Mouse (Mus musculus) stomach, postnatal 0 days (tissue): ENCODE results near the gene Gtf2ird1. TPM values are rescaled to one million over a fixed set of nuclear protein-coding genes. Genes with fewer than 3 reads are reported as not detected.

Source experiments
- ATAC-seq: fragments of 200-750 bp; cut with Nextera tagmentation; 2 replicates; pipeline ENCODE4 v1.8.0; 2017; ENCODE audit not compliant: low FRiP score, low TSS enrichment
- DNase-seq: peaks from one replicate; pipeline ENCODE4 v3.0.0-alpha.2; 2016; ENCODE audit warnings: low spot score
- H3K27ac ChIP-seq: fragments of 300-500 bp; sonication (generic); replicated peaks from 2 replicates; pipeline ENCODE4 v1.5.1; 2014; ENCODE audit warnings: mild to moderate bottlenecking, control low read depth
- H3K27me3 ChIP-seq: fragments of 300-500 bp; sonication (generic); 2 replicates; pipeline ENCODE4 v1.6.1; 2014; ENCODE audit warnings: low read length; ENCODE audit not compliant: control insufficient read depth, insufficient read depth
- H3K36me3 ChIP-seq: fragments of 300-500 bp; sonication (generic); 2 replicates; pipeline ENCODE4 v1.6.1; 2014; ENCODE audit warnings: low read length, mixed read lengths; ENCODE audit not compliant: control insufficient read depth, insufficient read depth
- H3K4me1 ChIP-seq: fragments of 300-500 bp; sonication (generic); replicated peaks from 2 replicates; pipeline ENCODE4 v1.6.1; 2014; ENCODE audit warnings: antibody characterized with exemption; ENCODE audit not compliant: control insufficient read depth, insufficient read depth
- H3K4me2 ChIP-seq: fragments of 300-500 bp; sonication (generic); replicated peaks from 2 replicates; pipeline ENCODE4 v1.6.1; 2014; ENCODE audit warnings: low read depth, mild to moderate bottlenecking, control low read depth, moderate library complexity
- H3K4me3 ChIP-seq: fragments of 300-500 bp; sonication (generic); 2 replicates; pipeline ENCODE4 v1.5.1; 2014; ENCODE audit warnings: low read depth, low read length, control low read depth
- H3K9ac ChIP-seq: fragments of 300-500 bp; sonication (generic); 2 replicates; pipeline ENCODE4 v1.6.1; 2014; ENCODE audit warnings: mild to moderate bottlenecking, low read length, control low read depth, mixed read lengths
- H3K9me3 ChIP-seq: fragments of 300-500 bp; sonication (generic); 2 replicates; pipeline ENCODE4 v1.6.1; 2016; ENCODE audit warnings: low read length; ENCODE audit not compliant: control insufficient read depth
- CTCF ChIP-seq: IDR thresholded peaks from 2 replicates; pipeline ENCODE4 v1.5.1; 2016; ENCODE audit warnings: antibody characterized with exemption, low read depth, mild to moderate bottlenecking, moderate library complexity
- EP300 ChIP-seq: optimal IDR thresholded peaks from 2 replicates; pipeline ENCODE3; 2016; ENCODE audit warnings: antibody characterized with exemption
- WGBS: fragments of 180-500 bp; shearing (Covaris S2); extraction: QIAGEN DNeasy Blood & Tissue Kit; methylation state at CpG from one replicate; pipeline ENCODE4 v1.1.7; 2014; 5-methylcytosine and 5-hydroxymethylcytosine counted together
- polyA plus RNA-seq: library from polyadenylated mRNA; unstranded; fragments of >200 nt; fragmentation: Nextera tagmentation; extraction: Ambion mirVana; gene quantifications from 2 replicates; pipeline ENCODE4 v1.2.1, GENCODE M21; 2015

Gtf2ird1 gene
- polyA plus RNA-seq, 1 experiment from 2014 or later, result 42.4 TPM

DNA sequence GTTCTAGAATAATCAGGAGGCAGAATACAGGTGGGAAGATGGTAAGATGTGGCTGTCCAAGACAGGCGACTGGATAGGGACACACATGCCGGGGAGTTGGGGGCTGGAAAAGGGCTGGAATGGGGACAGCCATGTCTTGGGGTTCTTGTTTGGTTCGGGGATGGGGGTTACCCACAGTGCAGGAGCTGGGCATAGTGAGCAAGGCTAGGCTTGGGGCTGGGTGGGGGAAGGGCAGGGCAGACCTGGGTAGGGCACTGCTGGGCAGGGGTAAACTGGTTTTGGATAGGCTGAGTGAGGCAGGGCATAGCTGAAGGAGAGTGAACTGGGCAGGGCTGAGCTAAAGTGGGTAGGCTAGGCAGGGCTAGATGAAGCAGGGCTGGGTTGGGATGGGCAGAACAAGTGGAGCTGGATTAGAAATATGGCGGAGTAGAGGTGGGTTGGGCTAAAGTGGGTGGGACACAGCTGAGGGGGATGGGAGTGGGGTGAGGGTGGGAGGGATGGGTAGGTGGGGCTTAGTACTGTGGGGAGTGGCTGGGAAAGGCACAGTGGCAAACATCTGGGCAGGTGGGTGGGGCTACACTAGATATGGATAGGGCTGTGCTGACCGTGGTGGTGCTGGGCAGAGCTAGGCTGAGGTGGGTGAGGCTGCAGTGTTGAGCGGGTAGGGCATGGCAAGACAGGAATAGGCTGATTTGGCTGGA, 46.8 kb downstream of the Gtf2ird1 start:
- peak; percentile 61 for DNase-seq
- Histone ChIP-seq H3K4me1 (no peaks in the 10 kb centered on the region; the same call in 1 of the 2 replicates), H3K9me3 (no peaks in the 10 kb centered on the region), H3K9ac (no peak overlapping the region), H3K27ac (no peak overlapping the region), H3K4me3 (no peak overlapping the region), H3K36me3 (peaks cover 26% of the 10 kb centered on the region), H3K27me3 (no peaks in the 10 kb centered on the region), H3K4me2 (no peak overlapping the region)
- WGBS, result 84% methylated on average over 6 of the region's 6 CpGs
- TF ChIP-seq CTCF (no peak), EP300 (no peak)
- ATAC-seq, result peak; percentile 81

DNA sequence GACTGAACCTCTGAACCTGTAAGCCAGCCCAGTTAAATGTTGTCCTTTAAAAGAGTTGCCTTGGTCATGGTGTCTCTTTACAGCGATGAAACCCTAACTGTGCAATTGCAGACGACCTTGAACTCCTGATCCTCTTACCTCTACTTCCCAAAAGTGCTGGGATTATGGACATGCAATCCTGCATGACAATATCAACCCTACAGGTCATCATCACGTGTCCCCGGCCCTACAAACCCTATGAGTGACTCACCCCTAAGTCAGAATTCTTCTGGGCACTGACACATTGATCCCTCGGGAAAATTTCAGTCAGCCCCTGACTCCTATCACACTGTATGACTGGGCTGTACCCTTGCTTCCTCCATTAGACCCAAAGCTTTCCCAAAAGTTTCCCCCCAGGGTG, 48.4 kb downstream of the Gtf2ird1 start:
- Histone ChIP-seq H3K27ac (no peak overlapping the region), H3K36me3 (peaks cover 40% of the 10 kb centered on the region), H3K4me3 (no peak overlapping the region), H3K9ac (no peak overlapping the region), H3K4me1 (no peaks in the 10 kb centered on the region; the same call in 1 of the 2 replicates), H3K9me3 (no peaks in the 10 kb centered on the region), H3K27me3 (no peaks in the 10 kb centered on the region), H3K4me2 (no peak overlapping the region)
- ATAC-seq (no peak), DNase-seq (no peak)
- WGBS, result 92% methylated on average over 5 of the region's 5 CpGs
- TF ChIP-seq EP300 (no peak), CTCF (no peak)

DNA sequence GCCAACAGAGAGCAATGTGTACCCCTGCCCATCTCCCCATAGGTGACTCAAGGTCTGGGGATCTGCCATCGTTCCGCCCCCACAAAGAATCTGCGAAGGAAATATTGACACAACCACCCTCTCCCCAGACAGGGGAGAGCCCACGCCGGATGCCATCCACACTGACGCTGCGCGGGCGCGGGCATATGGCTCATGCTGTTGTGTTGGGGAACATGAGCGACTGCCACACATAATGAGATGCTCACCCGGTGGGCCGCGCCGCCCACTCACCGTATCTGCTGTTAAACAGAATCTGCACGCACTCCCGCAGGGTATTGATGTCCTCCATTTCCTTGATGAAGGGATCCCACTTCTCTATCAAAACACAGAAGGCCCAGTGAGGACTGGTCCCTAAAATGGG, 54.7 kb downstream of the Gtf2ird1 start:
- no peak overlapping the region for H3K9ac ChIP-seq
- H3K36me3 ChIP-seq, result peaks cover 42% of the 10 kb centered on the region
- DNase-seq (no peak), ATAC-seq (no peak)
- 96% methylated on average over 18 of the region's 18 CpGs for WGBS
- no peak overlapping the region for H3K4me2 ChIP-seq
- TF ChIP-seq CTCF (no peak), EP300 (no peak)
- no peaks in the 10 kb centered on the region for H3K9me3 ChIP-seq
- no peak overlapping the region for H3K4me3 ChIP-seq
- H3K27me3 ChIP-seq, result no peaks in the 10 kb centered on the region
- no peak overlapping the region for H3K27ac ChIP-seq
- no peaks in the 10 kb centered on the region for H3K4me1 ChIP-seq

DNA sequence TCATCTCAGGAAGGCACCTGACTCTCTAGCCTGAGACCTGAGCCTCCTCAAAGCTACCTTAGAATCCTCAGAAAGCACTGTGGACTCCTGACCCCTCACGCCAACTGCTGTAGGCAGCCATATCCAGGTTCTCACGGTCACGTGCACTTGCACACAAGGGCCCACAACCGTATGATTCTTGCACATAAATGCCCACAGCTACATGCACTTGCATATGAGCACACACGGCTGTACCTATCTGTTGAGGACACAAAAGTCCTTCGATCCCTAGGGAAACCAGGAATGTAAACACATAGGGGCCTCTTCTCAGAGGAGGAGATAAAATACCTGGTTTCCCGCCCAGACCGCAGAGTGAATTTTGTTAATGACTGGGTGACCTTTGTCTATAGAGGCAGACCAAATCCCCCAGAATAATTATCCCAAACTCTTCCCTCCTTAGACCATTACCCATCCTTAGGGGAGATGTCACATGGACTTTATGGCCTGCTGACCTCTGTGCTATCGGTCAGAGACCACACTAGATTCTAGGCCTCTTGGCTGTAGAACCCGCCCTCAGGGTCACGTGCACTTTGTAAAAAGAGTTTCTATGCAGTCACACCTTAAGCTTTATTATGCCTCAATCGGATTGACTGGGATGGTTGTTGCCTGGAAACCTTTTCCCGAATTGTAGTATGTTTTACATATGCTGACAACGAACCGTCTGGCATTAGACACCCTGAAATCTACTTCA, 58.9 kb downstream of the Gtf2ird1 start:
- TF ChIP-seq CTCF, result no peak
- TF ChIP-seq EP300, result no peak
- Histone ChIP-seq H3K4me3 (no peak overlapping the region), H3K4me2 (no peak overlapping the region), H3K9me3 (no peaks in the 10 kb centered on the region), H3K36me3 (peaks cover 25% of the 10 kb centered on the region), H3K27ac (no peak overlapping the region), H3K4me1 (no peaks in the 10 kb centered on the region), H3K9ac (no peak overlapping the region), H3K27me3 (no peaks in the 10 kb centered on the region)
- ATAC-seq (no peak), DNase-seq (no peak)
- 72% methylated on average over 15 of the region's 15 CpGs for WGBS

DNA sequence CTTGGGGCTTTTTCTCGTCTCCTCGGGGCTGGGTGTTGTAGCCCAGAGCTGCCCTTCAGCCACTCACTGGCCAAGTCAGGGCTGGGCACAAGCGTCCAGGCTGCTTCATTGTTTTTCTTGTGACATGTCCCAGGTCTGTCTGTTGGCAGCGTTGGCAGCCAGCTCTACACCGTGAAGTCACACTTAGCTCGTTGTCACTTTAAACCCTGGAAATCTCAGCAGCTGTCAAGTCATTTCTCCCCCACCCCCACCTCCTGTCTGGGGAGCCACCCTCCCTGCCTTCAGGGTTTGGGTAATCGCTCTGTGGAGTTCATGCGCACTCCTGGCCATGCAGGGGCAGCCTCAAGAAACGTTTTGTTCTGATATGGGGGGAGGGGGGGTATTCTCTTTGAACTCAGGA, 60.0 kb downstream of the Gtf2ird1 start:
- Histone ChIP-seq H3K27me3 (no peaks in the 10 kb centered on the region), H3K4me3 (no peak overlapping the region), H3K9me3 (no peaks in the 10 kb centered on the region), H3K4me1 (no peaks in the 10 kb centered on the region), H3K9ac (no peak overlapping the region), H3K27ac (no peak overlapping the region), H3K36me3 (peaks cover 25% of the 10 kb centered on the region), H3K4me2 (no peak overlapping the region)
- TF ChIP-seq EP300 (no peak), CTCF (no peak)
- 76% methylated on average over 9 of the region's 9 CpGs for WGBS
- DNase-seq, result no peak
- ATAC-seq, result no peak

DNA sequence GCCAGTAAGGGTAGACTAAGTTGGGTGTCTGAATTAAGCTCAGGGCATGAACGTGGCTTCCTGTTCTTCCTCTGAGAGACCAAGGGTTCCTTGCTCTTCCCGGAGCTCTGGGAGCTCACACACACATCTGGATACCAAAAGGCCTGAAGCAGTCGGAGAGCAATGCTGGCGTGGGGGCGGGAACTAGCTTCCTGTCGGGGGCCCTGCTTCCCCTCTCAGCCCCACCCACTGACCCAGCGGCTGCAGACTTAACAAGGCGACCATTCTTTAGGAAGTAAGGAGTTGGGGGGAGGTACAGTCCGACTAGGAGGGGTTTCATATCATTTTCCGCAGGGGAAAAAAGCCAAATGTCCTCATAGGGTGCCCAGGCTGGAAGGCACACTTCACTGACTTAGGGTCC, 61.9 kb downstream of the Gtf2ird1 start:
- H3K9ac ChIP-seq, result no peak overlapping the region
- H3K4me1 ChIP-seq, result no peaks in the 10 kb centered on the region
- no peak overlapping the region for H3K4me3 ChIP-seq
- H3K36me3 ChIP-seq, result peaks cover 33% of the 10 kb centered on the region
- DNase-seq (peak; percentile 39), ATAC-seq (peak; percentile 19; the same call in 1 of the 2 replicates)
- 43% methylated on average over 10 of the region's 10 CpGs for WGBS
- TF ChIP-seq EP300 (no peak), CTCF (no peak)
- no peaks in the 10 kb centered on the region for H3K27me3 ChIP-seq
- peak overlapping the region; percentile 53 for H3K27ac ChIP-seq
- H3K9me3 ChIP-seq, result no peaks in the 10 kb centered on the region
- no peak overlapping the region for H3K4me2 ChIP-seq
